Mouse (Mus musculus): ENCODE results near the gene Shmt2.

DNA sequence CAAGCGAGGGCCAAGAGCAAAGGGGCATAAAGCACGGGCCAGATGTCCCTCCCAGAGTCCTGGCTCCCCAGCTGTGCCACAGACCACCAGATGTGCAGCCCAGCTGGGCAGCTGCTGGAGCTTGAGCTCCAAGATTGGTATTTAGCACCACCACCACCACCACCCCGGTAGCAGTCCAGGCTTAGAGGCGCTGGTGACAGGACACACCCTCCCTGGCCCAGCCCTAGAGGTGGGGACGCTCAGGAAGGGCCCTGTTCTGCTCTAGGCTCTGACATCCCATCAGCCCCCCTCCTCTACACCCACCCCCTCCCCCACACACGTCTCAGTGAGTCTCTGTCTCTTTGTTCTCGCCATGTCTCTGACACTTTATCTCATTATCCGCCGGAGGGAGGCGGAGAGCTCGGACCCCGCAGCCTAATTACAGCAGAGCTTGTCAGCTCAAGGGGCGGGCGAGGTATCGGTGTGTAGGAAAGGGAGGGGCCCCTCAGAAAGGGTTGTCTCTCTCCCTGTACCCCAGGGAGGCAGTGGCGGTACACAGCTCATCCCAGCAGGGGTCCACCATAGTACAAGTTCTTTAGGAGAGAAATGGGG, 8.6 kb downstream of the Shmt2 start:
- TF ChIP-seq ZNF384 (IDR thresholded peaks at IDR 0.05; ENCODE audit: low read depth, low read length) (no peak), HCFC1 (IDR thresholded peaks at IDR 0.05; ENCODE audit: borderline replicate concordance, insufficient read depth, low read length) (no peak)

Data from ES-E14 (cell line).